Mouse (Mus musculus) stomach, embryonic 15.5 days (tissue): Measurements from ENCODE around the gene Mfsd10. TPM values are rescaled to one million over a fixed set of nuclear protein-coding genes. Genes with fewer than 3 reads are reported as not detected.
A peak's percentile ranks its signal among the peaks of the same experiment; 100 is the strongest.

Source experiments
- ATAC-seq: fragments of 200-750 bp; cut with Nextera tagmentation; 2 replicates; pipeline ENCODE4 v1.8.0; 2017; ENCODE audit warnings: low read depth, moderate number of reproducible peaks, moderate TSS enrichment; ENCODE audit not compliant: insufficient read depth, low FRiP score
- H3K27ac ChIP-seq: fragments of 300-500 bp; sonication (generic); 2 replicates; pipeline ENCODE4 v1.5.1; 2015; ENCODE audit warnings: mild to moderate bottlenecking, inconsistent platforms
- H3K27me3 ChIP-seq: fragments of 300-500 bp; sonication (generic); replicated peaks from 2 replicates; pipeline ENCODE4 v1.6.1; 2015; ENCODE audit warnings: inconsistent platforms
- H3K36me3 ChIP-seq: fragments of 300-500 bp; sonication (generic); 2 replicates; pipeline ENCODE4 v1.6.1; 2015; ENCODE audit warnings: inconsistent platforms
- H3K4me1 ChIP-seq: fragments of 300-500 bp; sonication (generic); 2 replicates; pipeline ENCODE4 v1.6.1; 2015; ENCODE audit warnings: inconsistent platforms
- H3K4me2 ChIP-seq: fragments of 300-500 bp; sonication (generic); 2 replicates; pipeline ENCODE4 v1.6.1; 2015; ENCODE audit warnings: mild to moderate bottlenecking, inconsistent platforms
- H3K4me3 ChIP-seq: fragments of 300-500 bp; sonication (generic); replicated peaks from 2 replicates; pipeline ENCODE4 v1.5.1; 2015; ENCODE audit warnings: inconsistent platforms
- H3K9ac ChIP-seq: fragments of 300-500 bp; sonication (generic); 2 replicates; pipeline ENCODE4 v1.6.1; 2015; ENCODE audit warnings: inconsistent platforms
- H3K9me3 ChIP-seq: fragments of 300-500 bp; sonication (generic); 2 replicates; pipeline ENCODE4 v1.6.1; 2016; ENCODE audit warnings: inconsistent platforms
- WGBS: fragments of 180-500 bp; shearing (Covaris S2); methylation state at CpG from one replicate; pipeline ENCODE4 v1.1.7; 2015; 5-methylcytosine and 5-hydroxymethylcytosine counted together
- polyA plus RNA-seq: library from polyadenylated mRNA; unstranded; fragments of >200 nt; fragmentation: Nextera tagmentation; extraction: Ambion mirVana; gene quantifications from 2 replicates; pipeline ENCODE4 v1.2.1, GENCODE M21; 2015

Mfsd10 gene
- polyA plus RNA-seq, 1 experiment from 2014 or later, result 147 TPM

DNA sequence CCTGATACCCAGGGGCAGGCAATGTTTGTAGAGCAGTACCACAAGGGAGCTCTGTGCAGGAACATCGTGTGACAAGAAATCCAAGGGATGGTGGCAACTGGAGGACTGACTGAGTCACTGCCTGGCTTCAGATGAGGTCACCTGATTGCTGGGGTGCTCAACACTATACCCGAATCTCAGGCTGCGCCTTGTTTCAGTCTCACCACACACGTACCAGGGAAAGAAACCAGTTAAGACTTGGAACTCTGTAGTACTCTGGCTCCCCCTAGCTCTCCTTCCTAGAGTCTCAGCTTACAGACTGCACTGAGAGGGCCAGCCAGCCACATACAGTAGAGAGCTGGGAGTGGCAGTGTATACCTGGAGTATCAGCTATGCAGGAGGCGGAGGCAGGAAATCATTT, 5.9 kb upstream of the Mfsd10 start:
- peaks cover 64% of the 10 kb centered on the region for H3K36me3 ChIP-seq
- no peaks in the 10 kb centered on the region for H3K4me1 ChIP-seq
- H3K27ac ChIP-seq, result no peak overlapping the region
- H3K4me2 ChIP-seq, result no peak overlapping the region
- no peak overlapping the region for H3K9ac ChIP-seq
- WGBS, result 62% methylated on average over 5 of the region's 5 CpGs
- ATAC-seq, result peak; percentile 80
- H3K27me3 ChIP-seq, result no peaks in the 10 kb centered on the region
- no peak overlapping the region for H3K4me3 ChIP-seq
- H3K9me3 ChIP-seq, result no peaks in the 10 kb centered on the region

DNA sequence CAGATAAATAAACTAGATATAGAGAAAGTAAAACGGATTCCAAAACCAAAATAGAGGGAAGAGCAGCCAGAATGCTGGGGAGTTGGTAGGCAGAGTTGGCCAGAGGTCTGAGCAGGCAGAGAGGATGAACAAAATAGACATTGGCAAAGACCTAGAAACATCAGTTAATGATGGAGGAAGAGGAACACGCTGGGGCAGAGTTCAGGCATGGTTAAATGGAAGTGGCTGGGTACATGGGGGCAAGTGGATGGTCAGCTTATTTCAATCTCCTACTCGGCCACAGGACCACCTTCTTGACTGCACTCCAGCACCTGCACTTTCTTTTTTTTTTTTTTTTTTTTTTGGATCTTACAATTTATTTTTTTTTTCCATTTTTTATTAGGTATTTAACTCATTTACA, 5.0 kb upstream of the Mfsd10 start:
- no peak for ATAC-seq
- 77% methylated on average over 3 of the region's 3 CpGs for WGBS

DNA sequence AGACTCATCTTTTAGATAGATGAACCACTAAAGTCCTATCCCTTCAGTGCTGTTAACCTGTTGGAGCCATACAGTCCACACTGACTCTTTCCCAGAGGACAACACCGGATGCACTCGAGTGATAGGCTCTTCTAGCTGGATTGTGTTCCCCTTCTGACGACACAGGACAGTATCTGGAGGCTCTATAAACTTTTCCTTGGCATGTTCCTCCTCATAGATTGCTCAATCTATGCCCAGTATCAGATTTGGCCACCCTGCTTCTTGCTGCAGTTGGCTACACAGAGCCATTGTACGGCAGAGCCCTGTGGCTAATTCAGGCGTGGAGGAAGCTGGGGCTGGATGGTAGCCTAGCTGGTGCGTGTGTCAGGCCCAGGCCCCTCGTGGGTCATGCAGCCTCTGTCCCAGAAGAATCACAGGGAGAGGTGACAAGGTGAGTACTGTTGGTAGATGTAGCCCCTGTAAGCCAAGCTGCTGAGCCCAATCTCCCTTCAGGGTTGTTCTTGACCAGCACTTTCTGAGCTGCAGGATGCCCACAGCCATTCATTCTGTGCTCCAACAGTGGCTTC, 662 bp upstream of the Mfsd10 start:
- H3K9ac ChIP-seq, result 0 out of 2 replicates have a peak overlapping the region, but pooled peaks have one; percentile 69
- H3K9me3 ChIP-seq, result no peaks in the 10 kb centered on the region
- peaks cover 17% of the 10 kb centered on the region for H3K4me1 ChIP-seq
- no peak for ATAC-seq
- peak overlapping the region; percentile 66; the same call in 1 of the 2 replicates for H3K4me3 ChIP-seq
- WGBS, result 80% methylated on average over 7 of the region's 7 CpGs
- H3K27me3 ChIP-seq, result no peaks in the 10 kb centered on the region
- H3K36me3 ChIP-seq, result peaks cover 51% of the 10 kb centered on the region
- H3K27ac ChIP-seq, result no peak overlapping the region
- H3K4me2 ChIP-seq, result peak overlapping the region; percentile 91; the same call in 1 of the 2 replicates

More for the DNA sequence above, 5.0 kb upstream of the Mfsd10 start:
- Histone ChIP-seq H3K36me3 (peaks cover 64% of the 10 kb centered on the region), H3K4me2 (no peak overlapping the region), H3K9ac (no peak overlapping the region), H3K4me3 (no peak overlapping the region), H3K9me3 (no peaks in the 10 kb centered on the region), H3K27me3 (no peaks in the 10 kb centered on the region), H3K27ac (no peak overlapping the region), H3K4me1 (peaks cover 5% of the 10 kb centered on the region; the same call in 1 of the 2 replicates)

DNA sequence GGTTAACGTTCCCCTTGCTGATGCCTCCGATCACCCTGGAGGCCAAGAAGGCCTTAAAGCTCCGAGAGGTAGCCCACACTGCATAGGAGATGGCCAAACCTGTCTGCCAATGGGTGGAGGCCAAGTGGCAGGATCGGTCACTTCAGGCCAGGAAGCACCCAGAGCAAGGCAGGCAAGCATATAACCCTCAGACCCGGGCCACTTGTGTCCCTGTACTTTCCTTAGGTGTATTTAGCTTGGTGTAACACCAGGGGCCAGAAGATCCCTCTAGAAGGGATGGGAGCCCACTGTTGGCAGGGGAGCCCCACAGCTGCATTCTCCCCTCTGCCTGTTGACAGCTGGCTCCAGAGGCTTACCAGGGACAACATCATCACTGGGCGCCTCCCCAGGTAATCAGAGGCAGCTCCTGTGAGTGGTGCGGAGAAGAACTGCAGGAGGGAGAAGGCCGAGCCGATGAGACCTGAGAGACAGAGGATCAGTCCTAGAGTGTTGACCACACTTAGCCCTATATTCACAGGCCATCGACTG, 1.3 kb downstream of the Mfsd10 start:
- no peaks in the 10 kb centered on the region for H3K9me3 ChIP-seq
- H3K27me3 ChIP-seq, result no peaks in the 10 kb centered on the region
- no peak for ATAC-seq
- peaks cover 17% of the 10 kb centered on the region for H3K4me1 ChIP-seq
- H3K9ac ChIP-seq, result no peak overlapping the region
- H3K36me3 ChIP-seq, result peaks cover 57% of the 10 kb centered on the region
- H3K4me3 ChIP-seq, result peak overlapping the region; percentile 66
- peak overlapping the region; percentile 91 for H3K4me2 ChIP-seq
- H3K27ac ChIP-seq, result peak overlapping the region; percentile 92; the same call in 1 of the 2 replicates
- WGBS, result 55% methylated on average over 10 of the region's 10 CpGs

DNA sequence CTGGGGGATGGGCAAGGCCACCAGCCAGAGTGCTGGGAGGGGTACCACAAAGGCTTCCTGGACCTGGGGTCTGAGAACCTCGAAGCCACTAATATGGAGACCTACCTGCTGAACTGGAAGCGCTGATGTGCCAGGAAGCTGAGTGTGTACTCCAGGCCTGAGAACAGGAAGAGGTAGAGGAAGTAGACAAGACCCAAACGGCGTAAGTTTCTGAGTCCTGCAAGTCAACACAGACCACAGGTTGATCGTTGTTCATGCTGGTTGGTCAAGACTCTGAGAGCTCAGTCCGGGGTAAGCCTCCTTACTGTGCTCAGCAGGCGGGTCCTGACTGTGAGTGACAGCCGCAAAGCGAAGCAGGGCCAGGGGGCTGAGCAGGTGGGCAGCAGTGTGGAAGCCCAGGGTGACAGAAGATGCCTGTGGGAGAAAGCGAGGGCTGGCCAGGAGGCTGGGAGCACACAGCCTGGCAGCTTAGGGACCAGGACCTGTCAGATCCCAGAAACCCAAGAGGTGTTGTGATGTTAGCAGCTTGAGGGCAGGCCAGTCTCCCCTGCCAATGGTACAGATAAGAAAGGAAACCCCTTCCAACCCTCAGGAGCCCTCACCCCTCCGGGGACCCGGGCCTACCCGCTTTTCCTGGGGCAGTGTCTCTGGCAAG, 2.1 kb downstream of the Mfsd10 start:
- Histone ChIP-seq H3K4me1 (peaks cover 17% of the 10 kb centered on the region), H3K9ac (no peak overlapping the region), H3K4me3 (no peak overlapping the region), H3K9me3 (no peaks in the 10 kb centered on the region), H3K27me3 (no peaks in the 10 kb centered on the region), H3K4me2 (no peak overlapping the region), H3K36me3 (peaks cover 56% of the 10 kb centered on the region), H3K27ac (no peak overlapping the region)
- 85% methylated on average over 13 of the region's 13 CpGs for WGBS
- no peak for ATAC-seq

DNA sequence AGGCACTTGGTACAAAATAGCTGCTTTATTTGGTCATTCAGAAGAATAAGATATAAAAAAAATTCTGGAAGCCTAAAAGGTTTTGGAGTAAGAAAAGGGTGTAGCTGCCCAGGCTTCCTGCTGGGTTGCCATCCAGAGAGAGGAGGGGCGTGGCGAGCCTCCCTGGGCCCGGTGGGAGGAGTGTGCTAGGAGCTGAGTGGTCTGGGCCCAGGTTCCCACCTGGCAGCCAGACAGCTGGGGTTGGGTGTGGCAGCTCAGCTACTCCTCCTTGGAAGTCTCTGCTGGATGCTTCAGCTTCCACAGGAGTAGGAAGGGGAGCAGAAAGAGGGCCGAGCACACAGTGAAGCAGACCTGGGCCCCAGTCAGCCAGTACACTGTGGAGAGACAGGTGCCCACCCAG, 3.4 kb downstream of the Mfsd10 start:
- Histone ChIP-seq H3K9me3 (no peaks in the 10 kb centered on the region), H3K27me3 (no peaks in the 10 kb centered on the region), H3K36me3 (peaks cover 57% of the 10 kb centered on the region), H3K4me3 (no peak overlapping the region), H3K27ac (no peak overlapping the region), H3K9ac (no peak overlapping the region), H3K4me1 (peaks cover 17% of the 10 kb centered on the region), H3K4me2 (no peak overlapping the region)
- ATAC-seq, result no peak
- WGBS, result 60% methylated on average over 4 of the region's 4 CpGs

DNA sequence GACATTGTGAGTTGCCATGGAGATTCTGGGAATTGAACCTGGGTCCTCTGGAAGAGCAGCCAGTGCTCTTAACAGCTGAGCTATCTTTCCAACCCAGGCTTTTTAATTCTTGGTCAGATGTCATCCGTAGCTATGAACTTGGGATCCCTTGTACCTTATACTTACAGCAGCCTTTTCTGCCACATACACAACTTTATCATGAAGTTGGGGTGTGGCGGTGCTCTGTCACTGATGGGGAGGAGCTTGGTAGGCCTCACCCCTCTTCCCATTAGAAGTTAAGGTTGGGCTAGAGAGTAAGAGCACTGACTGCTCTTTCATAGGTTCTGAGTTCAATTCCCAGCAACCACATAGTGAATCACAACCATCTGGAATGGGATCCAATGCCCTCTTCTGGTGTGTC, 4.0 kb downstream of the Mfsd10 start:
- Histone ChIP-seq H3K9ac (no peak overlapping the region), H3K4me3 (no peak overlapping the region), H3K27me3 (no peaks in the 10 kb centered on the region), H3K36me3 (peaks cover 57% of the 10 kb centered on the region), H3K4me1 (peaks cover 17% of the 10 kb centered on the region), H3K27ac (no peak overlapping the region), H3K9me3 (no peaks in the 10 kb centered on the region), H3K4me2 (no peak overlapping the region)
- no peak for ATAC-seq
- 90% methylated on average over 2 of the region's 2 CpGs for WGBS

DNA sequence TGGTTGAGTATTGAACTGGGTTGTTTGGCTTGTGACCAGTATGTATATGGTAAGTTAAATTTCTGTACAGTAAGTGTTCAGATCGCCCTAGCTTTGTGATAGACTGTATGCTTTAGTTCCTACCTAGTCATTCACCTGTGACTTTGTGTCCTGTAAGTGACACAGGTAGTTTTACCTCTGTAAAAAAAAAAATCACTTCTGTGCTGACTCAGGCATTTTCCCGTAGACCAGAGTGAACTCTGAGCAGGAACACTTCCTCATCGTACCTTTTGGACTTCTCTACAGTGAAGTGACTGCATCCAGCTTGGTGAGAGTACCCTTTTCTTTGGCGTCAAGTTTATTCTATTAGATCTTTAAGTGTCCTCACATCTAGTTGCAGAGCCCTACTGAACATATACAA, 27.0 kb downstream of the Mfsd10 start:
- no peak overlapping the region for H3K4me2 ChIP-seq
- no peak overlapping the region for H3K27ac ChIP-seq
- ATAC-seq, result no peak
- H3K36me3 ChIP-seq, result peaks cover 59% of the 10 kb centered on the region
- no peaks in the 10 kb centered on the region for H3K4me1 ChIP-seq
- no peaks in the 10 kb centered on the region for H3K9me3 ChIP-seq
- H3K27me3 ChIP-seq, result no peaks in the 10 kb centered on the region
- 91% methylated on average over 4 of the region's 4 CpGs for WGBS
- H3K4me3 ChIP-seq, result no peak overlapping the region
- H3K9ac ChIP-seq, result no peak overlapping the region

DNA sequence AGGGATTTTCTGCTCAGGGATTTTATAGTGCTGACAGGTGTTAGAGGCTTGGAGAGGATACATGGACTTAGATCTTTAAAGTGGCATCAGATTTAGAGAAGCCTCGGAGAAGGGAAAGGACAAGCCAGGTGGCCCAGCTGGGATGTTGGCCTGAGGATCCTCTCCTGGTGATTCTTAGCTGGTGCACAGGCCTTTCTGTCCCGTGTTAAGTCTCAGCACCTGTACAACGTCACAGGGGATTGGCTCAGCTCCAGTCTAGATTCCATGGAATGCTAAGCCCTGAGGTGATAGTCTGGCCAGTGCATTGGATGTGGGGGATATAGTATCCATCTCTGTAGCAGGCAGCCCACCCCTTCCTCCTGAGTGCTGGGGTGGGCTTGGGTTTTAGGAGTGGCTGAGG, 28.8 kb downstream of the Mfsd10 start:
- ATAC-seq, result no peak; the same call in 1 of the 2 replicates
- Histone ChIP-seq H3K9ac (no peak overlapping the region), H3K4me3 (no peak overlapping the region), H3K36me3 (peaks cover 49% of the 10 kb centered on the region), H3K27me3 (no peaks in the 10 kb centered on the region), H3K9me3 (no peaks in the 10 kb centered on the region), H3K4me2 (no peak overlapping the region), H3K4me1 (no peaks in the 10 kb centered on the region), H3K27ac (no peak overlapping the region)
- WGBS, result 54% methylated on average over 3 of the region's 3 CpGs

DNA sequence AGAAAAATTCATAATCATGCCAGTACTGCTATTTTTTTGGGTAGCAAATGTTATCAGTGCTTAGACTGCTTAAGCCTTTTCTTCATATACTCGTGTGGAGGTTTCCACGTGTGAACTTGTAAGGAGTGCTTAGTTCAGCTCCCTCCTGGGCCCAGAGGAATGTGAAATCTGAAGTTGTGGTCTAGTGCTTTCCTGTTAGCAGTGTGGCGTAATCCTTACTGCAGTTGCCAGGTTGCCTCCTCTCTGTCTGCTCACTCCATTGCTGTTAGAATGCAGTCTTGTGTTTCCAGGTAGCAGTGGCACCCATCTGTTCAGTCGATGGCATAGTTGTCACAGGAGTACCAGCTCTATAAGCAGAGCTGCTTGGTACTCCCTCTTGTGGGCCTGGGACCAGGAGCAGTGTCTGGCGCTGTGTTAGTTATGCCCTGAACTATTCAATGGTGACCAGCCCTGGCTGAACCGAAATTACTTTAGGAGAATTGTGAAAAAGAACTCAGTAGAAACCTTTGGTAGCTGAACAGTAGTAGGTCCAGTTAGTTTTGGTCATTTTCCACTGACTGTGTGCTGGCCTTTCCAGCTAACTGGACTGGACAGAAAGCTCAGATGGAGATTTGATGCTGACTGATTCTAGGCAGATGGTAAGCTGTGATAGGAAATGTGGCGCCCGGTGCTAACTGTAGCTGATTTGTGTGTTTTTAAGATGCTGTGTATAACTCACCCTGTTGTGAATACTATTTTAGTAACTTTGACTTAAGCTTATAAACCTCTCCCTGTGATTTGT, 29.7 kb downstream of the Mfsd10 start:
- Histone ChIP-seq H3K4me1 (no peaks in the 10 kb centered on the region), H3K9me3 (no peaks in the 10 kb centered on the region), H3K27ac (no peak overlapping the region), H3K4me3 (no peak overlapping the region), H3K36me3 (peaks cover 53% of the 10 kb centered on the region), H3K4me2 (no peak overlapping the region), H3K27me3 (no peaks in the 10 kb centered on the region), H3K9ac (no peak overlapping the region)
- 84% methylated on average over 8 of the region's 8 CpGs for WGBS
- no peak for ATAC-seq

DNA sequence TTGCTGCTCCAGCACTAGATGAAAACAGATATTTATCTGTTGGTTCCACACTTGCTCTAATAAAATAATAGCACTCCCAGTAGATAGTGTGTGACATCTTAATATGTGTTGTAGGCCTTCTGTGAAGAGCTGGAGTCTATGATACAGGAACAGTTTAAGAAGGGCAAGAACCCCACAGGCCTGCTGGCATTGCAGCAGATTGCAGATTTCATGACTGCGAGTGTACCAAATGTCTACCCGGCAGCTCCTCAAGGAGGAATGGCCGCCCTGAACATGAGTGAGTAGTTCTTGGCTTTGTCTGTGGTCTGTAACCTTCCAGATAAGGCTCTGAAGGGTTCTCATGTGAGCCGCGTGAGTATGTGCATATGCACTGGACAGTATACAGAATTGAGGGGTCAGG, 32.4 kb downstream of the Mfsd10 start:
- no peak for ATAC-seq
- Histone ChIP-seq H3K4me1 (no peaks in the 10 kb centered on the region), H3K9ac (no peak overlapping the region), H3K36me3 (peaks cover 44% of the 10 kb centered on the region), H3K27me3 (no peaks in the 10 kb centered on the region), H3K9me3 (no peaks in the 10 kb centered on the region), H3K4me2 (no peak overlapping the region), H3K27ac (no peak overlapping the region), H3K4me3 (no peak overlapping the region)
- WGBS, result 97% methylated on average over 5 of the region's 5 CpGs

DNA sequence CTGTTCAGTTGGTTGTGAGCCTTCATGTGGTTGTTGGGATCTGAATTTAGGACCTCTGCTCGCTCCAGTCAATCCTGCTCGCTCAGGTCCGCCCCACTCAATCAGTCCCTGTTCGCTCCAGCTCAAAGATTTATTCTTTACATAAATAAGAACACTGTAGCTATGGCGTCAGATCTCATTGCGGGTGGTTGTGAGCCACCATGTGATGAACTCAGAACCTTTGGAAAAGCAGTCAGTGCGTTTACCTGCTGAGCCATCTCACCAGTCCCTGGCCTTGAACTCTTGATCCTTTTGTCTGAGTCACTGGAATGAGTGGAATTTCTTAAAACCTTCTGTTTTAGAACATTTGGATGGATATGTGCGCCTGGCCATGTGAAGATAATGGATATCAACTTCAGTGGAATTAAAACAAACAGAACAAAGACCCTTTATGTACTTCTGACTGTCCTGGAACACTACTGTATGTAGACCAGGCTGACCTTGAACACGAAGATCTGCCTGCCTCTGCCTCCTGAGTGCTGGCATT, 43.7 kb downstream of the Mfsd10 start:
- H3K4me3 ChIP-seq, result no peak overlapping the region
- H3K4me1 ChIP-seq, result 0 out of 2 replicates have a peak, but pooled peaks cover 3% of the 10 kb centered on the region
- H3K9ac ChIP-seq, result no peak overlapping the region
- 0 out of 2 replicates have a peak, but pooled peaks cover 3% of the 10 kb centered on the region for H3K36me3 ChIP-seq
- H3K4me2 ChIP-seq, result no peak overlapping the region
- H3K9me3 ChIP-seq, result no peaks in the 10 kb centered on the region
- no peak for ATAC-seq
- 91% methylated on average over 9 of the region's 9 CpGs for WGBS
- H3K27ac ChIP-seq, result no peak overlapping the region
- H3K27me3 ChIP-seq, result no peaks in the 10 kb centered on the region
